Mouse (Mus musculus): Measurements from ENCODE around the gene Grm8.
A peak's percentile ranks its signal among the peaks of the same experiment; 100 is the strongest.

The Grm8 gene

DNA sequence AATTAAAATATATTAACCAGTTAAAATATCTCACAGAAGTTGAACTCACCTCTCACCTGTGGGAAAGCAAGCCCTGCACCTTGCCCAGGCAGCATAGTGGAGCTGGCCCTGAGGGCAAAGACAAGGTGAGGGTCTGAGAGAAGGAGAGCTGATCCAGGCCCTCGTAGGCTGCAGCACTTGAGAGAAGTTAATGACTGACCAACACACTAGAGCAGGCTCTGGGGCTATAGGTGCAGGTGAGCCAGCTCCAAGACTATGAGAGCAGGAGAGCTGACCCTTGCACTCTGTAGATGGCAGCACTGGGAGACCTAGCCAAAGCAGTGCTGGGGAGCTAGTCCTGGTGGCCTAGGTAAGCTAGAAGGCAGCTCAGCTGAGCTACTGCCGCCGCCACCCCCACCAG is 499.1 kb downstream of the Grm8 start:
- DNase-seq (ENCODE audit: low read depth), result no peak

DNA sequence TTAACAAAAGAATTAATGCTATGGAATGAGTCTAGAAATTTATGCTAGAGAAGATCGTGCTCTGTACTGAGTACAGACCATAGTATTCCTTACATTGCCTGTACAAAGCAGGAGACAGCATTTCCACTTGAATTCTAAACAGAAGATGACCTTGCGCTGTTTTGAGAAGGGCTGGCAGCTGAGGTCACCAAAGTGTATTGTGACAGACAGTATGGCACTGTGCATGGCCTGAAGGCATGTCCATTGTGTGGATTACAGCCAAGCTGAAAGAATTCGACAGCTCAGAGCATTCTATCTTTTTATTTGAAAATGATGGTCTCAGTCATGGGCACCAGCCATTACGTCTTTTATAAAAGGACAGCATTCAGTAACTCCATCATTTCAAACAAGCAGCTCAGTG is 517.5 kb downstream of the Grm8 start:
- DNase-seq (ENCODE audit: low read depth), result no peak

DNA sequence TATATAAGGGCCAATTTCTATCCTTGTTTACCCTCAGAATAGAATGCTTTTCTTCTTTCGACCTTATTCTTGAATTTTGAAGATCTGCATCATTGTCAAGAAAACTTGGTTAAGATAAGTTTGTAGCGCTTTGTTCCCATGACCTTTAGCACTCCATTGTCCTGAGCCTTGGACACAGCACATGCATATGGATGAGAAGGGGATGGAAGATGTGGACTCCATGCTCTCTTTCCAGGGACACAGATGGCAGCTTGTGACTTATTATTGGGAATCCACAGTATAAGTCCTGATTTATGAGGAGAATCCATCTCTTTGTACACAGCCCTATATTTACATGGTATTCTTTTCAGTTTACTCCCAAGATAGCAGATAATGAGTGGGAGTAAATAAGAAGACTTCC is 554.5 kb downstream of the Grm8 start:
- no peak for DNase-seq (ENCODE audit: low read depth)

DNA sequence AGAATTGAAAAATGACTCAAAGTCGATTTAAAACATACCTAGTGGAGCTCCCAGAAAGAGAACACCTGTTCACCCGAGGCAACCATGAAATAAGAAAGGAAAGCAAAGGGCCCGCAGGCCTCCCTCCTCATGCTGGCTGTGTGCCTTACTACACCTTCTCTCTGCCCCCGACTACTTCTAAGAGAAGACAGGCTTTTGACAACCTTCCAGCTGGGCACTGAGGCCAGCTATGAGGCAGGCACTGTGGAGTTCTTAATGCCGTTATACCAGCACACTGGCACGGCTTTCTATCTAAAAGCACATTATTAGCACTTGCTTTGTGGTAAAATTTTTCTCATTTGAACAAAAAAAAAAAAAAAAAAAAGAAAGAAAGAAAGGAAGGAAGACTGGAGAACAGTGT is 589.5 kb downstream of the Grm8 start:
- no peak for DNase-seq (ENCODE audit: low read depth)

DNA sequence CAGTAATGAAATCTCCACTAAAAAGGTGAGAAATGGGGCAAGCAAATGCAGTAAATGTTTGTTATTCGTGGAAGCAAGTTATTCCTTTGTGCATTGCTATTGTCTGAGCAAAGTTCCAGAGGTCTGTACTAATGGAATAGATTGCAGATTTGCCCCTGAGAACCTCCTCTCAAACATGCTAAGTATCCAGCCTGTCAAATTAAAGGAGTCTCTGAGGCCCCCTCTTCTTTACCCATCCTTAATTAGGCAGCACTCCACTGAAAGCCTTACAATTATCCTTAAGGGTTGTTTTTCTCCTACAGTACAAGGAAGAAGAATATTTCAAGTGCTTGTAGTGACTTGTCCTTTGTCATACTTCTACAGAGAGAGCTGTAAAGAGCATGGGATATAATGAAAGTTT is 617.4 kb downstream of the Grm8 start:
- no peak for DNase-seq (ENCODE audit: low read depth)

DNA sequence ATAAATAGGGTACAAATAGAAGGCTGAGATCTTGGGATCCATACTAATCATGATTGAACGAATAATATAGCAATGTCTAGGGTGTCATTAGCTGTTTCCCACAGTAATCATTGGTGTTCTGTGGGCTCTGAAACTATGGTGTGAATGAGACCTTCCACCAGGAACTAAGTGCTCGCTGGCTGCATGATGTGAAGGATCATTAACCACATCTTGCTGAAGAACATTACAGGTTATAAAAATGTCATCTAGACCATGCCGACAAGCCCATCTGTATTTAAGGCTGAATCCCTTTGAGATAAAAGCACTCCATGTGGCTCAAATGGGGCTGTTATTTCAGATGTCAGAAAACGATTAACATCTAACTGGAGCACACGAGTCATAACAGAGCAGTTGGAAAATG is 674.0 kb downstream of the Grm8 start:
- DNase-seq (ENCODE audit: low read depth), result no peak

DNA sequence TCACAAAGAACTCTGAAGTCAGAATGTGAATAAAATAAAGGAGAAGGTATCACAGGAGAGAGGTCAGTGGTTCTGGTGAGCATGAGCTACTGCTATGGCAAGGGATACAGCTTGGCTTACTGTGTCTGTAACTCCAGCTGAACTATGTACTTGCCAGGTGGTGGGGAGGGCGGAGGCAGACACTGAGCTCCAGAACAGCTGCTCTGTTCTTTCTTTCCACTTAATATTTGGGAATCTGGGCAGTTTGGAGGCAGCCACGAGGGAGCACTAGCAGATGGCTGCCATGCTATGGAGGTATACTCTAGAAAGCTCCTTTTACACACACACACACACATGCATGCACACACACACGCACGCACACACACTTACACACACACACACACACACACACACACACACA is 726.5 kb downstream of the Grm8 start:
- DNase-seq (ENCODE audit: low read depth), result no peak

DNA sequence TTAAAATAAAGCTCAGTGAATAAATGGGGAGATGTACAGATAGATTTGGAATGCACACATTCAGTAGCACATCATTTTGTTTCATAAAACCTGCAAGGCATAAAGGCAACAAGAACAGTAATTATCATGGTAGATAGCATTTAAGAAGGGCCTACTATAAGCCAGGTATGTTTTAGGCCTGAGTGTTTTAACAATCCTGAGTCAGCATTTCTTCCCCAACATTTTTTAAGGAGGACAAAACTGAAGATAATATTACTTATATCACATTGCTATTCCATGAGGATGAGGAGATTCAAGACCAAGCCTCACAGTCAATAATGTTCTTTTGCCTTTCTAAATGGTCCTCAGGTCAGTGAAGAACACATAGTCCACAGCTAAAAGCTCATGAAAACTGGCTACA is 762.6 kb downstream of the Grm8 start:
- no peak for DNase-seq (ENCODE audit: low read depth)

DNA sequence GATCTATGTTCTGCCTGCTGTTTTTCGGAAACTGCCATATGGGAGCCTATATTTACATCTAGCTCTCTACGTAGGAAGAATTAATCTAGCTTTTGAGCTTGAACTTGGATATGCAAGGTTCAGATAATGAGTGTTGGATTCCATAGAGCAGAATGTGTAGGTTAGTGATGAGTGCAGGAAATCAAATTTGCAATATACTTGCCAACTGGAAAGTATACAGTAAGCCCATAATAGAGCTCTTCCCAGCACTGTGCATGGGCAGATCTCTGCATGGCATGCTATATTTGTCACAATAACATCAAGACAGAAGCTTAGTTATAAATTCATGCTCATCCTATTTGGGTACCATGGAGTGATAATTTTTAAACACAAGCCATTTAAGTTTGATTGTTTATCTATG is 763.9 kb downstream of the Grm8 start:
- no peak for DNase-seq (ENCODE audit: low read depth)

DNA sequence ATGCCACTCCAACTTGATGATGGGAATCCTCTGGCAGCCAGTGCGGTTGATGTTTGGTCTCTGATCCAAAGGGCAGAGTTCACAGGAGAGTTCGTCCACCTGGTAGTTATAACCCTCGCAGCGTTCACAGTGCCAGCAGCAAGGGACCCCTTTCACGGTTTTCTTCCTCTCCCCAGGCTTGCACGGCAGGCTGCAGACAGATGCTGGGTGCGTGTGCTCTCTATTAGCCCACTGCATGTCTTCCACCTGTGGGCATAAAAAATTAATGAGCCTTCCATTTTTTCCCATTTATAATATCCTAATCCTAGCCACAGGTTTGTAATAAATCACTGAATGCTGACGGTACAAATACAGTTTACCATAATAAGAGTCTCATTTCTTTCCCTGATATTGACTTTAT is 771.2 kb downstream of the Grm8 start:
- DNase-seq (ENCODE audit: low read depth), result no peak

DNA sequence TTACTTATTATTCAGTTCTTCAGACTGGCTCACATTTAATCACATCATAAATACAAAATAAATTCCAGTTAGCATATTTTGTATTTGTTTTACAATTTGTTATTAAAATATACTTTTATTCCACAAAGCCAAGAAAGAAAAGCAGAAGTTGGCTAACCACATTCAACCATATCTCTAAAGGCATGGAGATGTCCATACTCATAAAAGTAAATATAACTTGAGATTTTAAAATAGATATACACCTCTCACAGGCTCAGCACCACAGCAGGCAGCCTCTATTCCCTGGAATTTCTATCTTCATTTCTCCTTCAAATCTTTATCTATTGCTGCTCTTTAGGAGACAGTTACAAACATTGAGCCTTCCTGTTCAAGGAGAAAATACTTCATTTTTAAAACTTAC is 774.5 kb downstream of the Grm8 start:
- no peak for DNase-seq (ENCODE audit: low read depth)

DNA sequence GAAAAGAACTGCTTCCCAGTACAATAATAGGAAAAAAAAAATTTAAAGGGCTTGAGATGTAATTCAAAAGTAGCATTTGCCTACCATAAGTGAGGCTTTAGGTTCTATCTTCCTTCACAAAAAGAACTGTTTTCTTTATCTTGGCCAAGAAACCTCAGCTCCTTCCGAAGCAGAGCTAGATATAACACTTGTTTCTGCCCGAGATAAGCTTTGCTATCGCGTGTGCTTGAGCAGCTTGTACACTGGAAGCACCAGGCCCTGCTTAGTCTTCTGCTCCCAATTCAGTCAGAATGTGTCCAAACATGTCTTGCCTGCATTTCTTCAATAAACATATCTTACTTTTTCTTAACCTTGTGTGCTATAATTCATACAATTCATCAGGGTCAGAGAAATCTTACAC is 783.8 kb downstream of the Grm8 start:
- peak; percentile 8 for DNase-seq (ENCODE audit: low read depth)

DNA sequence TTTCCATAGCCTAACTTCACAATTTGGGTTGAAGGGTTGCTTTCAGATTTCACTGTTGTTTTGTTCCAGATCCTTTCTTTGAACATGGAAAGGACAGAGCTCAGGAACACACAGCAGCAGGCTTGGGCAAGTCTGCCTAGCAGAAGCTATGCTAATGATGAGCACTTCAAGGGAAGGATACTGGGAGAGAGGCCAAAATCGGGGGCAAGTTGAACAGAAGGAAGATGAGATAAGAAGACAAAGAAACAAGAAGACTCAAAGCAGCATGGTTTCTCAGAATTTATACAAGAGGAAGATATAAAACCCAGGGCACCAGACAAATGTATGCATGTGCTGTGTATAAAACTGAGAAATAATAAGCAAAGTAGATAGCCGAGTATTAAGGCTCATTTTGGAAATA is 786.7 kb downstream of the Grm8 start:
- DNase-seq (ENCODE audit: low read depth), result peak; percentile 14

DNA sequence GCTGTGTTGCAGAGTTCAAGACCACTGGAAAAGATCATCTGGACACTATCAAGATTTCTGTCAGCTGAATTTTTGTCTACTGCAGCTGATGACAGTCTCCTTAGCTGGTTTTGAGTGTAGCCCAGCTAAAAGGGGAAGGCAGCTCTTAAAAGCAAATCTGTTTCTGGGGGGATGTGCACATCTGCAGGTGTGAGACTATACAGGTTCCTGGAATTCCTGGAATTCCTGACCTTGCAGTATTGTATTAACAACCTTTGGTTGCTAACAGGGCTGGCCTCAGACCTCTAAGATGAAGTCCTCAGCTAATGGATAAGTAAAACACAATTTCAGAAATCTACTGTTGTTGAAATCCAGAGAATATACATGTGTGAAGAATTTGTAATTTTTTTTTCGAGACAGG is 788.7 kb downstream of the Grm8 start:
- no peak for DNase-seq (ENCODE audit: low read depth)

DNA sequence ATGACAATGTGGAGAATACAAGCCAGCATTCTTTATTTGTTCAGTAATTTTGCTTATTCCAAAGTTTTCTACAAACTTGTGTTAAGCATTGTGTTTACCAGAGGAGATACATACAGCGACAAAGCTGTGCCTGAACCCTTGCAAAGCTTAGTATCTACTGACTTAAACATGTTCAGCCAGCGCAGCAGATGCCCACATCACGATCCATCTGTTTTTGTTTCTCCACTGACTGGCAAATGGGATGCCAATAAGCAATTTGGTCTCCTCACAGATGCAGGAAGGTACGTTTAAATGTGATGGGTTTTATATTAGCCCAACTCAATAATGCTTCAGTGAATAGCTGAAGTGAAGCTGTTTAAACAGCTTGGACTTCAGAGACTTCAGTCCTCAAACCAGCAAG is 794.8 kb downstream of the Grm8 start:
- no peak for DNase-seq (ENCODE audit: low read depth)

DNA sequence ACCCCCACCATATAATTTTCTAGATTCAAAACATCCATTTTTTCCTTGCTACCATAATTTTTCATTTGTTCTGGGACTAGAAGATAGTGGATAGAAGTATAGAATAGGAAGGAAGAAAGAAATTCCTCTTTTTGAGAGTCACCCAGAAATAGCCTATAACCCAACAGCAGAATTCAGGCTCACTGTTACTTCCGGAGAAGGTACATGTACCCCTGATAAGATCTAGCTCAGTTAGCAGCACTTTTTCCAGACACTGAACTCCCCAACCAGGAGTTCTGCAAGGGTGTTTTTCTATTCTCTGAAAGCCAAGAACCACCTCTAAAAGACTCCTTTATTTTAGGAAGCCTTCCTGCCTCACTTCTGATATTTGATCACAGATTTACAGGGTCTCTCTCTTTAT is 816.4 kb downstream of the Grm8 start:
- no peak for DNase-seq (ENCODE audit: low read depth)

DNA sequence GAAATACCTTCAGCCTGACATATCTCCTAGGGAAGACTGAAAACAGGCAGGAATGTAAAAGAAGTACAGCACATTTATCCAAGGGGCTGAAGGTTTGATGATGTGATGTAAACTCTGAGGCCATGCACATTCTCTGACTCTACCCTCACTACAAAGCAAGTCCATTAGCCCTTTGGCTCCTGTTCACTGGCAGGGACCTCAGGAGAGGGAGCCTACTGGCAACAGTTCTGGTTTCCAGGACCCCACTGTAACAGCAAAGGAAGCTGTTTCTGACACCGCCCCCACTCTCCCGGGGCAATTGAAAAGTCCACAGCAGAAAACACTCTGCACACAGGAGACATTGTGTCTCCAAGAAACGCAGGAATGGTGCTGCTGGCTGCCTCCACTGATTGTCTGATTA is 817.6 kb downstream of the Grm8 start:
- no peak for DNase-seq (ENCODE audit: low read depth)

DNA sequence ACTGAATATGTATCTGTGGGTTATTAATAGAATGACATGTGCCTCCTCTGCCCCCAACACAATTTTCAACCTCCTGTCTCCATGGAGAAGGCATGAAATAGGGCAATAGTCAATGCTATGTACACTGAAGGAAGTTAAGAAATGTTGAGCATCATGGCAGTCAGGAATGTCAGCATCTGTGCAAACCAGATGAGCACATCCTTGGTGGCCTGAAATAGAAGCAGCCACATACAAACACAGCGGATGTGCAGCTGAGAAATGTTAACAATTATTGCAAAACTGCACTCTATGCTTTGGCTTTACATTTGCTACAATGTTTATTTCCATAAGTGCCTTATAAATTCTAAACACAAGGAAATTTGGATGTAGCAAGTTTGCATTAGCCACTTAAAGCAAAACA is 819.0 kb downstream of the Grm8 start:
- DNase-seq (ENCODE audit: low read depth), result no peak

DNA sequence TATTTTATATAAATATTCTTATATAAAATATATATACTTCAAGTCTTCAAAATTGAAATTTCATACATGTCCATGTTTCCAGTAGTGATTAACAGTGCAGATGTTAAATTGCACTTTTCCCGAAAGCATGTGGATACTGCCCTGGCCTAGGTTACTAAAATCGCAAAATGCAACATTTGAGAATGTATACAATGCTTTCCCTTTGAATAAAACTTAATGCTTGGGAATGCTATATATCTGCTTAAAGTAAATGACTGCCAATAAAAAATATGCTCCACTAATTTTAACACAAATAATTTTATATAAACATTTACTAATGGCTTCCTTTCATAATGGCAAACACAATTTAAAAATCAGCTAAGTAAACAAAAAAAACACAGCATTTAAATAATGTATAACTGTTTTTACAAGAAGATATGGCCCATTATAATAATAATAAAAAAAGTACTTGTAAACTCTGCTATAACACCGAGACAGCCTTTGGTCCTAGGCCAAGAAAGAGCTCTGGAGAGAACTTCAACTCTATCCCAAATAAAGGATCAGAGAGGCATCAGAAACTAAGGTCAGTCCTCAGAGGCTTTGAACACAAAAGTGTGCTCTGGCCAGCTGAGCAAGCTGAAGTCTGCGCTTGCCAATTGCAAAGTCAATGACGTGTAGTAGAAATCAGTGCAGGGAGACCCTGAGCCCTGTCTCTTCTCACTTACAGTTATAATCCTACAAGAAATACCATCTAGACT is 820.5 kb downstream of the Grm8 start:
- DNase-seq (ENCODE audit: low read depth), result no peak

DNA sequence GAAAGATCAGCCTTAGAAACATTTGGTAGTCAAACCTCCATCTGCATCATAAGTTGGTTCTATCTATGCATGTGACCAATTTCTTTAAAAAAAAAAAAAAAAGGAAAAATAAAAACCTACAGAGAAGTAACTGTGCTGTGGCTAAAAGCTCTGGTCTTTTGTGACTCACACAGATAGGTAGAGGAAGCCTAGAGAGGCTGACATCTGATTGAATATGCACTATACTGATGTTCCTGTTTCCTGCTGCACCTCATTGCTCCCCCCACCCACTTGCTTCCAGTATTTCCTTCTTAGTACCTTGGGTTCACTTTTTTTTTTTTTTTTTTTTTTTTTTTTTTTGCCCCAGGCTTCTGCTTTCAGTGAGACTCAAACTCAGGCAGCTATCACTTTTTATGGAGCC is 824.6 kb downstream of the Grm8 start:
- no peak for DNase-seq (ENCODE audit: low read depth)

DNA sequence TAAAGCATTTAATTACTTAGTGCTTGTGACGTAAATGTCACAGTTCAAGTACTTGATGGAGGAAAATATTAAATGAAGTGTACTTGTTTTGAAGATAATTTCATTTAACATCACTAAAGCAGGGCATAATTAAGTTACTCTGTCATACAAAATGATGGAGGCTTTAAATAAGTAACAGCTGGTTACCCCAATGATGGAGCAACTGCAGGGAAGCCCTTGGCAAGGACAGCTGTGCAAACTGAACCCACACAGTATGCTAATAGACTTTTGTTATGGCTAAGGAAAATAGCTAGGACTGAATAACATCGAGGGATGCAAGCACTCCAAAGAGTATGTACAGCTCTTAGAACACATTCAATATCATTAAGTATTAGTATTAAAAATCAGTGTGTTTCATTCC is 829.6 kb downstream of the Grm8 start:
- no peak for DNase-seq (ENCODE audit: low read depth)

DNA sequence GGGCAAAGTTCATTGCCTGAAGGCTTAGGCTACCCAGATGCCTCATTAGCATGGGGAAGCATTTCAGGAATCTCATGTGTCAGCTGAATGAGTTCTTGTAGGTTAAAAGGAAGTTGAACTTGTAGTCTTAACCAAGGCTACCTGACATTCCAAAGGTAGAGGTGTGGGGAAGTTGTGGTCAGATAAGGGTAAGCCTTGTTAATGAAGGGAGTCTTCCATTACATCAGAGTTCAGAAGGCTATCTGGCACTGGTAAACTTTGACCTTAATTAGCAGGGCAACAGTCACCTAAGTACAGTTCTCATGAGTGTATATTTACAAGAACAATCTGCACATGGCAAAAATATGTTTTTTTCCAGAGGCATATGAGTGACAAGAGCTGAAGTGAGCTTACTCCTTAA is 870.0 kb downstream of the Grm8 start:
- DNase-seq (ENCODE audit: low read depth), result no peak

DNA sequence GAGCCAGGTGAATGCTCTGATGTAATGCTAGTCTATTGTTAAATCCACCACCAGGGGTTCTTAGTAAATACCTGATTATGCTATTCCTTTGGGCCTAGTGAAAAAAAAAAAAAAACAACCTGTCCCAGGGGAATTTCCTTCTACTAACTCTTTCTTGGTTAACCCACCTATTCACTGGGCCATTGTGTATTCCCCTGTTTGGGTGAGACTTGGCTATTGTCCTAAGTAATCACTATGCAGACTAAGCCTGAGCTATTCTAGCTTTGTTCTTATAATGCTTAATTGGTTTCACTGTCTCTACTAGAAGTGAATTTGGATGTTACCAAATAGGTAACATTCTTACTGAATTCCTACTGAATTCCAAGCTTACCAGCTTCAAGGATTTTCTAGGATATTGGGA is 872.4 kb downstream of the Grm8 start:
- DNase-seq (ENCODE audit: low read depth), result no peak

DNA sequence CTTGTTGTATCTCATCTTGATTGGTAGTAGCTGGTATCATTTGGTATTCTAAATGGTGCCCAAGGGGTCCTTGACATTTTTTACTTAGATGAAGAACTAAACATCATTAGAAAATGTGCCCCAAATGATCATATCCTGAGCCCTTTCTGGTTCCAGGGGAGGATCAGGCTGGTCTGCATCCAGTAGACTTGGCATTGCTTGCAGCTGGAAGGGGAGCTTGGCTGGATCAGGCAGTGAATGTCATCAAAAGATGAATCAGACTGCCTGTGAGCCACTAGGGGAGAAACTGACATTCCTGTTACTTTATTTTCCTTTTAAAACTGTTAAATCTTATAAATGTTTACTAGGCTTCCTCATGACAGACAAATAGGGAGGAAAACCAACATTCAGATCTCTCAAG is 894.6 kb downstream of the Grm8 start:
- no peak for DNase-seq (ENCODE audit: low read depth)

DNA sequence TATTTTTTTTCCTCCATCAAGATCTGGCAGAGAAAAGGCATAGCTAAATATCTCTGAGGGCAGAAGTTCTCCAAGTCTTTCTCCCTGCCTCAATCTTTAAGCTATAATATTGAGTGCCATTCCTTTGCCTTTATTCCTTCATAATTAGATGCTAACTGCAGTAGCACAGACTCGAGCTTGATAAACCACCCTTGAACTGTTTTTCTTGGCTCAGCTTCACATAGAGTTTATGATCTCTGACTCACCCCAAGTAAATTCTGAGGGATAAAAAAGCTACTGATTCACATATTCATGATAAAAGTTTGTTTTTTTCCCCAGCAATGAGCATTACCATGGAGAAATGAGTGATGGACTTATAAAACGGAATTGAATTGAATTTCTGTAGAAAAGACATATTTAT is 895.0 kb downstream of the Grm8 start:
- no peak for DNase-seq (ENCODE audit: low read depth)

Measured in c-Kit-positive CD71-negative TER-119-negative erythroid progenitor cells, embryonic 14.5 days (primary cell).